Mouse (Mus musculus): Measurements from ENCODE around the gene Reep1.

The Reep1 gene

GRCm38 (mm10) chr6:71707511-71708501, at the start of gene Reep1:
Gene Reep1 (plus strand): TSS chr6:71707561.
- DNase-seq (ENCODE audit: low spot score in 2 of 2) = peak; percentile 57 to 75

- no peak for DNase-seq (ENCODE audit: low spot score in 2 of 2)
Observed at GRCm38 (mm10) chr6:71658290-71658689, 49.1 kb upstream of the Reep1 start.

GRCm38 (mm10) chr6:71664511-71664910, 42.9 kb upstream of the Reep1 start:
- DNase-seq (ENCODE audit: low spot score in 2 of 2) = no peak

GRCm38 (mm10) chr6:71673166-71673565, 34.2 kb upstream of the Reep1 start:
- DNase-seq (ENCODE audit: low spot score in 2 of 2) = no peak

- DNase-seq (ENCODE audit: low spot score in 2 of 2) = no peak
Observed at GRCm38 (mm10) chr6:71678891-71679290, 28.5 kb upstream of the Reep1 start.

- DNase-seq (ENCODE audit: low spot score in 2 of 2) = no peak
Observed at GRCm38 (mm10) chr6:71695150-71695549, 12.2 kb upstream of the Reep1 start.

GRCm38 (mm10) chr6:71695599-71695998, 11.8 kb upstream of the Reep1 start:
- DNase-seq (ENCODE audit: low spot score in 2 of 2) = no peak

GRCm38 (mm10) chr6:71706871-71707270, 490 bp upstream of the Reep1 start:
- DNase-seq (ENCODE audit: low spot score in 2 of 2) = no peak

GRCm38 (mm10) chr6:71708528-71708927, 1.2 kb downstream of the Reep1 start:
- DNase-seq (ENCODE audit: low spot score in 2 of 2) = peak in 1 of 2 experiments; percentile 13

- DNase-seq (ENCODE audit: low spot score in 2 of 2) = no peak
Observed at GRCm38 (mm10) chr6:71710323-71710722, 3.0 kb downstream of the Reep1 start.

GRCm38 (mm10) chr6:71711201-71711600, 3.8 kb downstream of the Reep1 start:
- DNase-seq (ENCODE audit: low spot score in 2 of 2) = no peak

GRCm38 (mm10) chr6:71713532-71713931, 6.2 kb downstream of the Reep1 start:
- DNase-seq (ENCODE audit: low spot score in 2 of 2) = no peak

- no peak for DNase-seq (ENCODE audit: low spot score in 2 of 2)
Observed at GRCm38 (mm10) chr6:71715006-71715405, 7.6 kb downstream of the Reep1 start.

GRCm38 (mm10) chr6:71716434-71716833, 9.1 kb downstream of the Reep1 start:
- no peak for DNase-seq (ENCODE audit: low spot score in 2 of 2)

GRCm38 (mm10) chr6:71718322-71718721, 11.0 kb downstream of the Reep1 start:
- DNase-seq (ENCODE audit: low spot score in 2 of 2) = no peak

GRCm38 (mm10) chr6:71719302-71719701, 11.9 kb downstream of the Reep1 start:
- no peak for DNase-seq (ENCODE audit: low spot score in 2 of 2)

GRCm38 (mm10) chr6:71722988-71723387, 15.6 kb downstream of the Reep1 start:
- DNase-seq (ENCODE audit: low spot score in 2 of 2) = no peak

- DNase-seq (ENCODE audit: low spot score in 2 of 2) = no peak
Observed at GRCm38 (mm10) chr6:71723555-71723954, 16.2 kb downstream of the Reep1 start.

GRCm38 (mm10) chr6:71726710-71727109, 19.3 kb downstream of the Reep1 start:
- no peak for DNase-seq (ENCODE audit: low spot score in 2 of 2)

- no peak for DNase-seq (ENCODE audit: low spot score in 2 of 2)
Observed at GRCm38 (mm10) chr6:71728306-71728705, 20.9 kb downstream of the Reep1 start.

GRCm38 (mm10) chr6:71734910-71735599, 27.7 kb downstream of the Reep1 start:
- DNase-seq (ENCODE audit: low spot score in 2 of 2) = no peak

GRCm38 (mm10) chr6:71735600-71736010, 28.2 kb downstream of the Reep1 start:
- DNase-seq (ENCODE audit: low spot score in 2 of 2) = no peak

- no peak for DNase-seq (ENCODE audit: low spot score in 2 of 2)
Observed at GRCm38 (mm10) chr6:71736101-71736500, 28.7 kb downstream of the Reep1 start.

Data from right cerebral cortex, adult 2 months (tissue).